Mouse (Mus musculus): ENCODE measurements around the gene Slc34a3. TPM values are rescaled to one million over a fixed set of nuclear protein-coding genes. Genes with fewer than 3 reads are reported as not detected.
"Not testable (repeated sequence)": the region's sequence is repeated elsewhere in the genome, so short reads cannot be mapped to it uniquely, and the experiment has no call there.

Slc34a3 gene
- total RNA-seq, 1 experiment from 2014 or later = not detected

GRCm38 (mm10) chr2:25257250-25257649 is 23.1 kb upstream of the Slc34a3 start:
- not testable (repeated sequence) for ATAC-seq (replicated peaks in 1 of 2; ENCODE audit: insufficient read depth in 1 of 2, low FRiP score in 2 of 2, low TSS enrichment in 1 of 2, low read depth in 1 of 2, poor library complexity in 2 of 2, severe bottlenecking in 2 of 2)

- ATAC-seq (replicated peaks in 1 of 2; ENCODE audit: insufficient read depth in 1 of 2, low FRiP score in 2 of 2, low TSS enrichment in 1 of 2, low read depth in 1 of 2, poor library complexity in 2 of 2, severe bottlenecking in 2 of 2) = 0 out of 4 replicates have a peak, but pooled peaks of 1 of the 2 experiments have one; percentile 35
Measured at GRCm38 (mm10) chr2:25256443-25257109, 22.4 kb upstream of the Slc34a3 start.

- ATAC-seq (replicated peaks in 1 of 2; ENCODE audit: insufficient read depth in 1 of 2, low FRiP score in 2 of 2, low TSS enrichment in 1 of 2, low read depth in 1 of 2, poor library complexity in 2 of 2, severe bottlenecking in 2 of 2) = peak; percentile 77 to 93
Measured at GRCm38 (mm10) chr2:25255284-25255779, 21.2 kb upstream of the Slc34a3 start, which contains the start of gene Tmem203. Tmem203 (plus strand) TSS chr2:25255439.

- no peak for ATAC-seq (replicated peaks in 1 of 2; ENCODE audit: insufficient read depth in 1 of 2, low FRiP score in 2 of 2, low TSS enrichment in 1 of 2, low read depth in 1 of 2, poor library complexity in 2 of 2, severe bottlenecking in 2 of 2)
Measured at GRCm38 (mm10) chr2:25252331-25252730, 18.2 kb upstream of the Slc34a3 start.

- ATAC-seq (replicated peaks in 1 of 2; ENCODE audit: insufficient read depth in 1 of 2, low FRiP score in 2 of 2, low TSS enrichment in 1 of 2, low read depth in 1 of 2, poor library complexity in 2 of 2, severe bottlenecking in 2 of 2) = no peak
Measured at GRCm38 (mm10) chr2:25246183-25247072, 12.3 kb upstream of the Slc34a3 start, which contains the start of gene AL732309.1. AL732309.1 (minus strand) TSS chr2:25246863.

GRCm38 (mm10) chr2:25244144-25244543 is 10.0 kb upstream of the Slc34a3 start:
- no peak for ATAC-seq (replicated peaks in 1 of 2; ENCODE audit: insufficient read depth in 1 of 2, low FRiP score in 2 of 2, low TSS enrichment in 1 of 2, low read depth in 1 of 2, poor library complexity in 2 of 2, severe bottlenecking in 2 of 2)

- ATAC-seq (replicated peaks in 1 of 2; ENCODE audit: insufficient read depth in 1 of 2, low FRiP score in 2 of 2, low TSS enrichment in 1 of 2, low read depth in 1 of 2, poor library complexity in 2 of 2, severe bottlenecking in 2 of 2) = no peak
Measured at GRCm38 (mm10) chr2:25243342-25243741, 9.2 kb upstream of the Slc34a3 start.

- no peak for ATAC-seq (replicated peaks in 1 of 2; ENCODE audit: insufficient read depth in 1 of 2, low FRiP score in 2 of 2, low TSS enrichment in 1 of 2, low read depth in 1 of 2, poor library complexity in 2 of 2, severe bottlenecking in 2 of 2)
Measured at GRCm38 (mm10) chr2:25242101-25242506, 7.9 kb upstream of the Slc34a3 start, which contains the start of the genes Rnf208 and Cysrt1. Rnf208 (plus strand) TSS chr2:25242255. Cysrt1 (minus strand) TSS chr2:25242452.

GRCm38 (mm10) chr2:25241438-25241775 is 7.2 kb upstream of the Slc34a3 start:
- ATAC-seq (replicated peaks in 1 of 2; ENCODE audit: insufficient read depth in 1 of 2, low FRiP score in 2 of 2, low TSS enrichment in 1 of 2, low read depth in 1 of 2, poor library complexity in 2 of 2, severe bottlenecking in 2 of 2) = no peak

- ATAC-seq (replicated peaks in 1 of 2; ENCODE audit: insufficient read depth in 1 of 2, low FRiP score in 2 of 2, low TSS enrichment in 1 of 2, low read depth in 1 of 2, poor library complexity in 2 of 2, severe bottlenecking in 2 of 2) = peak; percentile 48 to 68; a peak in 3 of 4 replicates
Measured at GRCm38 (mm10) chr2:25240723-25241437, 6.7 kb upstream of the Slc34a3 start.

- no peak for ATAC-seq (replicated peaks in 1 of 2; ENCODE audit: insufficient read depth in 1 of 2, low FRiP score in 2 of 2, low TSS enrichment in 1 of 2, low read depth in 1 of 2, poor library complexity in 2 of 2, severe bottlenecking in 2 of 2)
Measured at GRCm38 (mm10) chr2:25240310-25240709, 6.1 kb upstream of the Slc34a3 start.

- ATAC-seq (replicated peaks in 1 of 2; ENCODE audit: insufficient read depth in 1 of 2, low FRiP score in 2 of 2, low TSS enrichment in 1 of 2, low read depth in 1 of 2, poor library complexity in 2 of 2, severe bottlenecking in 2 of 2) = no peak
Measured at GRCm38 (mm10) chr2:25239766-25240165, 5.6 kb upstream of the Slc34a3 start.

GRCm38 (mm10) chr2:25238106-25238505 is 3.9 kb upstream of the Slc34a3 start:
- ATAC-seq (replicated peaks in 1 of 2; ENCODE audit: insufficient read depth in 1 of 2, low FRiP score in 2 of 2, low TSS enrichment in 1 of 2, low read depth in 1 of 2, poor library complexity in 2 of 2, severe bottlenecking in 2 of 2) = no peak

- no peak for ATAC-seq (replicated peaks in 1 of 2; ENCODE audit: insufficient read depth in 1 of 2, low FRiP score in 2 of 2, low TSS enrichment in 1 of 2, low read depth in 1 of 2, poor library complexity in 2 of 2, severe bottlenecking in 2 of 2)
Measured at GRCm38 (mm10) chr2:25237522-25237921, 3.4 kb upstream of the Slc34a3 start.

GRCm38 (mm10) chr2:25236614-25237013 is 2.5 kb upstream of the Slc34a3 start, which contains the start of gene Rnf224:
Rnf224 (minus strand) TSS chr2:25236787.
- ATAC-seq (replicated peaks in 1 of 2; ENCODE audit: insufficient read depth in 1 of 2, low FRiP score in 2 of 2, low TSS enrichment in 1 of 2, low read depth in 1 of 2, poor library complexity in 2 of 2, severe bottlenecking in 2 of 2) = no peak

- ATAC-seq (replicated peaks in 1 of 2; ENCODE audit: insufficient read depth in 1 of 2, low FRiP score in 2 of 2, low TSS enrichment in 1 of 2, low read depth in 1 of 2, poor library complexity in 2 of 2, severe bottlenecking in 2 of 2) = no peak
Measured at GRCm38 (mm10) chr2:25234551-25235220, 522 bp upstream of the Slc34a3 start.

GRCm38 (mm10) chr2:25233421-25233820 is 743 bp downstream of the Slc34a3 start:
- peak; percentile 63 to 77 for ATAC-seq (replicated peaks in 1 of 2; ENCODE audit: insufficient read depth in 1 of 2, low FRiP score in 2 of 2, low TSS enrichment in 1 of 2, low read depth in 1 of 2, poor library complexity in 2 of 2, severe bottlenecking in 2 of 2)

Data from hematopoietic stem cell, adult 5-6 weeks (primary cell).